Mouse (Mus musculus) MEL (cell line): ENCODE measurements around the gene Fat2. TPM values are rescaled to one million over a fixed set of nuclear protein-coding genes. Genes with fewer than 3 reads are reported as not detected.

Source experiments
- DNase-seq: peaks from one replicate; pipeline ENCODE4 v3.0.0; 2011; ENCODE audit warnings: low read depth, low spot score
- H3K27ac ChIP-seq: 2 replicates; pipeline ENCODE4 v1.5.1; 2012; ENCODE audit warnings: low read depth, mild to moderate bottlenecking, control low read depth, low read length, moderate library complexity; ENCODE audit not compliant: control insufficient read depth
- H3K27me3 ChIP-seq, 2 experiments: fragments of 150-350 bp in 1 of 2; sonication (generic) in 1 of 2; 2 replicates each; pipeline ENCODE4 v1.6.1; 2012; ENCODE audit warnings: low read length in 2 of 2, mild to moderate bottlenecking in 2 of 2, improper control_type of control experiment in 1 of 2, moderate library complexity in 1 of 2; ENCODE audit not compliant: insufficient read depth in 2 of 2, control insufficient read depth in 1 of 2
- H3K36me3 ChIP-seq, 2 experiments: 2 replicates each; pipeline ENCODE4 v1.6.1; 2012 to 2014; ENCODE audit warnings: low read length in 2 of 2, improper control_type of control experiment in 1 of 2, inconsistent platforms in 1 of 2, mild to moderate bottlenecking in 1 of 2; ENCODE audit not compliant: insufficient read depth in 2 of 2, control insufficient read depth in 1 of 2
- H3K4me1 ChIP-seq, 2 experiments: fragments of 150-350 bp in 1 of 2; sonication (generic) in 1 of 2; 2 replicates each; pipeline ENCODE4 v1.6.1; 2012; ENCODE audit warnings: low read length in 2 of 2, improper control_type of control experiment in 1 of 2, mild to moderate bottlenecking in 1 of 2; ENCODE audit not compliant: insufficient read depth in 2 of 2, control insufficient read depth in 1 of 2
- H3K4me3 ChIP-seq, 2 experiments: fragments of 150-350 bp in 1 of 2; sonication (generic) in 1 of 2; 2 replicates each; pipeline ENCODE4 v1.5.1; 2012; ENCODE audit warnings: low read depth in 2 of 2, low read length in 2 of 2, mild to moderate bottlenecking in 2 of 2, moderate library complexity in 2 of 2, control low read depth in 1 of 2, improper control_type of control experiment in 1 of 2; ENCODE audit not compliant: control insufficient read depth in 1 of 2, insufficient read depth in 1 of 2
- H3K79me2 ChIP-seq: 2 replicates; pipeline ENCODE4 v1.6.1; 2012; ENCODE audit warnings: mild to moderate bottlenecking, low read length, moderate library complexity; ENCODE audit not compliant: control insufficient read depth, poor library complexity, insufficient read depth
- H3K9ac ChIP-seq: 2 replicates; pipeline ENCODE4 v1.6.1; 2012; ENCODE audit warnings: low read depth, mild to moderate bottlenecking, control low read depth, low read length, moderate library complexity; ENCODE audit not compliant: control insufficient read depth, poor library complexity, severe bottlenecking
- H3K9me3 ChIP-seq: fragments of 150-350 bp; sonication (generic); replicated peaks from 2 replicates; pipeline ENCODE4 v1.6.1; 2012; ENCODE audit warnings: mild to moderate bottlenecking, low read length, improper control_type of control experiment, moderate library complexity; ENCODE audit not compliant: insufficient read depth
- CHD1 ChIP-seq: IDR thresholded peaks from 2 replicates; pipeline ENCODE4 v1.6.1; 2012; ENCODE audit warnings: low read depth, mild to moderate bottlenecking, inconsistent platforms, low read length, improper control_type of control experiment
- E2F4 ChIP-seq: IDR thresholded peaks from 2 replicates; pipeline ENCODE4 v1.6.1; 2011; ENCODE audit warnings: low read depth, low read length, improper control_type of control experiment, borderline replicate concordance
- ETS1 ChIP-seq: IDR thresholded peaks from 2 replicates; pipeline ENCODE4 v1.6.1; 2012; ENCODE audit warnings: low read depth, mild to moderate bottlenecking, inconsistent platforms, low read length, improper control_type of control experiment, moderate library complexity
- GABPA ChIP-seq: IDR thresholded peaks from 2 replicates; pipeline ENCODE4 v1.6.1; 2012; ENCODE audit warnings: low read depth, mild to moderate bottlenecking, inconsistent platforms, low read length, improper control_type of control experiment, moderate library complexity
- HCFC1 ChIP-seq: IDR thresholded peaks from 2 replicates; pipeline ENCODE4 v1.6.1; 2012; ENCODE audit warnings: low read depth, mild to moderate bottlenecking, inconsistent platforms, low read length, improper control_type of control experiment, moderate library complexity
- KAT2A ChIP-seq: conservative IDR thresholded peaks from 2 replicates; pipeline ENCODE4 v1.6.1; 2012; ENCODE audit warnings: low read depth, low read length, improper control_type of control experiment, inconsistent platforms
- MAFK ChIP-seq: IDR thresholded peaks from 2 replicates; pipeline ENCODE4 v1.6.1; 2011; ENCODE audit warnings: low read depth, mild to moderate bottlenecking, low read length, improper control_type of control experiment, borderline replicate concordance
- MYB ChIP-seq: IDR thresholded peaks from 2 replicates; pipeline ENCODE4 v1.6.1; 2011; ENCODE audit warnings: mild to moderate bottlenecking, low read depth, low read length, improper control_type of control experiment
- MYC ChIP-seq: IDR thresholded peaks from 2 replicates; pipeline ENCODE4 v1.6.1; 2011; ENCODE audit warnings: low read depth, mild to moderate bottlenecking, low read length, improper control_type of control experiment, moderate library complexity
- NELFE ChIP-seq: IDR thresholded peaks from 2 replicates; pipeline ENCODE4 v1.6.1; 2011; ENCODE audit warnings: low read depth, low read length, improper control_type of control experiment
- POLR2A ChIP-seq, 2 experiments: IDR thresholded peaks; 2 replicates each; pipeline ENCODE4 v1.6.1; 2011 to 2012; ENCODE audit warnings: low read length in 2 of 2, mild to moderate bottlenecking in 2 of 2, control low read depth in 1 of 2, improper control_type of control experiment in 1 of 2, low read depth in 1 of 2, moderate library complexity in 1 of 2; ENCODE audit not compliant: control insufficient read depth in 1 of 2, insufficient read depth in 1 of 2, poor library complexity in 1 of 2
- SIN3A ChIP-seq: IDR thresholded peaks from 2 replicates; pipeline ENCODE4 v1.6.1; 2012; ENCODE audit warnings: low read length, improper control_type of control experiment, inconsistent platforms
- SMC3 ChIP-seq: IDR thresholded peaks from 2 replicates; pipeline ENCODE4 v1.6.1; 2011; ENCODE audit warnings: low read depth, low read length, improper control_type of control experiment
- TCF12 ChIP-seq: IDR thresholded peaks from 2 replicates; pipeline ENCODE4 v1.6.1; 2014; ENCODE audit warnings: low read depth, mild to moderate bottlenecking, inconsistent platforms, low read length, improper control_type of control experiment, moderate library complexity
- USF1 ChIP-seq: IDR thresholded peaks from 2 replicates; pipeline ENCODE4 v1.6.1; 2014; ENCODE audit warnings: low read depth, mild to moderate bottlenecking, inconsistent platforms, low read length, improper control_type of control experiment, moderate library complexity
- USF2 ChIP-seq, 2 experiments: IDR thresholded peaks; 2 replicates each; pipeline ENCODE4 v1.6.1; 2011 to 2012; ENCODE audit warnings: improper control_type of control experiment in 2 of 2, low read length in 2 of 2, borderline replicate concordance in 1 of 2, inconsistent platforms in 1 of 2, low read depth in 1 of 2, mild to moderate bottlenecking in 1 of 2; ENCODE audit not compliant: insufficient read depth in 1 of 2
- ZC3H11A ChIP-seq: IDR thresholded peaks from 2 replicates; pipeline ENCODE4 v1.6.1; 2012; ENCODE audit warnings: low read depth, mild to moderate bottlenecking, inconsistent platforms, low read length, improper control_type of control experiment
- ZNF384 ChIP-seq: IDR thresholded peaks from 2 replicates; pipeline ENCODE4 v1.6.1; 2012; ENCODE audit warnings: low read depth, mild to moderate bottlenecking, inconsistent platforms, low read length, improper control_type of control experiment
- polyA plus RNA-seq, 2 experiments: library from polyadenylated mRNA; stranded (reverse) in 1 of 2; unstranded in 1 of 2; fragments of >175 nt in 1 of 2; fragments of >200 nt in 1 of 2; gene quantifications; 2 replicates each; pipeline versions ENCODE4 v1.2.1 to v1.2.4; 2012; ENCODE audit warnings: low replicate concordance in 2 of 2, low read depth in 1 of 2; ENCODE audit not compliant: insufficient read length in 2 of 2, insufficient read depth in 1 of 2, missing spikeins in 1 of 2
- total RNA-seq: library from RNA; depleted of rRNA; stranded (reverse); fragments of 300-350 nt; gene quantifications from 2 replicates; pipeline ENCODE4 v1.2.3, GENCODE M21; 2012

The Fat2 gene
- total and polyA plus RNA-seq, 3 experiments: under 0.01 to 0.01 TPM; not detected in 1

DNA sequence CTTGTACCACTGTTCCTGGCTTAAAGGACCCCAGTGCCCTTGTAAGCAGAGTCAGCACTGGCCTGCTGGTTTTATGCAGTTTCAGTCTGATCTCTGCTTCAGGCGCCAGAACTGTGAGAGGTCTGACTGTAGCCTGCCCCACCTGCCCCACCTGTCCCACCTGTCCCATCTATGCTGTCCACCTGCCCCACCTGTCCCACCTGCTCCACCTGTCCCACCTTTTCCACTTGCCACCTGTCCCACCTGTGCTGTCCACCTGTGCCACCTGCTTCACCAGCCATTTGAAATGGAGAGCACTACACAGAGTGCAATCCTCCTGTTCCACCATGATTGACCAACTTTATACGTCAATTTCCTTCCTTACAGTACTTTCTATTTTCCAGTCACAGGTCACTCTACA, 72.0 kb downstream of the Fat2 start:
- no peaks in the 10 kb centered on the region for H3K4me1 ChIP-seq
- no peaks in the 10 kb centered on the region for H3K79me2 ChIP-seq
- DNase-seq: no peak
- no peaks in the 10 kb centered on the region for H3K36me3 ChIP-seq
- no peak overlapping the region for H3K9ac ChIP-seq
- H3K4me3 ChIP-seq: no peak overlapping the region
- peaks cover 14 to 17% of the 10 kb centered on the region in 2 experiments for H3K27me3 ChIP-seq
- no peak overlapping the region for H3K27ac ChIP-seq
- no peak for TF ChIP-seq E2F4
- no peak for TF ChIP-seq ZNF384
- TF ChIP-seq USF1: no peak
- TF ChIP-seq POLR2A (IDR thresholded peaks at IDR 0.05; ENCODE audit: control insufficient read depth in 1 of 2, insufficient read depth in 1 of 2, low read depth in 1 of 2, low read length in 2 of 2, poor library complexity in 1 of 2): no peak
- TF ChIP-seq USF2 (IDR thresholded peaks at IDR 0.05; ENCODE audit: borderline replicate concordance in 1 of 2, insufficient read depth in 1 of 2, low read depth in 1 of 2, low read length in 2 of 2): no peak
- no peak for TF ChIP-seq NELFE
- H3K9me3 ChIP-seq: no peaks in the 10 kb centered on the region

DNA sequence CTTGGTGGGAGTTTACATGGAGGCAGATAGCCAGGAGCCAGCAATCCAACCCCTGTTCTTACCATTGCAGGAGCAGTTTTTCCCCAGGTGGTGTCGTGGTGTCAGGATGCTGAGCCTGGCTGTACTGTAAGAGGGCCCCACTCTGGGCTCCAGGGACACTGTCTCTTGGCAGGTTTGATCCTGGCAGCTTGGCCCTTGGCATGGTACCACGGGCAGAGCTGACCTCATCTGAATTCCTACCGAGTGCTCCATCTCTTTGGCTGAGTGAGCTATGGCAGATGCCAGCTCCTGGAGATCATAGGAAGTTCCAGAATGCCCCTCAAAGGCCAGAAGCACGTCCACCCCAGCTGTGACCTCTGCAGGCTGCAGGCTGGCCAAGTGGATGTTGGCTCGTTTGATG, 74.4 kb downstream of the Fat2 start:
- Histone ChIP-seq H3K27ac (no peak overlapping the region), H3K9me3 (no peaks in the 10 kb centered on the region), H3K36me3 (no peaks in the 10 kb centered on the region), H3K27me3 (peaks cover 17 to 18% of the 10 kb centered on the region in 2 experiments), H3K4me3 (no peak overlapping the region), H3K79me2 (no peaks in the 10 kb centered on the region), H3K4me1 (no peaks in the 10 kb centered on the region), H3K9ac (no peak overlapping the region)
- no peak for DNase-seq
- no peak for TF ChIP-seq USF2 (IDR thresholded peaks at IDR 0.05; ENCODE audit: borderline replicate concordance in 1 of 2, insufficient read depth in 1 of 2, low read depth in 1 of 2, low read length in 2 of 2)

DNA sequence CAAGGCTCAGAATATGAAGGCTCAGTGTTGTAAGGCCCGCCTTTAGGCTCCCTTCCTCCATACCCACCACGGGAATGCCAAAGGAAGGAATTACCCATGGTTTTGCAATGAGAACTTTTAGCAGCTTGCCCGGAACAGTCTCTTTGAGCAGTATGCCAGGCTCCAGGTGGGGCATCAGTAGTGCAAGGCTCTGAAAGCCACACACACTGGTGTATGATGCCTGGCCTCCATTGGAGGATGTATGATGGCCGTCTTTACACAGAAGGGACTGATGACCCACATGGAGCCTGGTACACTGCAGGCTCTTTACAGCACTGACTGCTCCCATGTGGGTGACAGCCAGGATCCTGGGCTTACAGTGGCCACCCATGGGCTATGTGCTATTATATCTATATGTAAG, 75.3 kb downstream of the Fat2 start:
- Histone ChIP-seq H3K27me3 (peaks cover 17 to 18% of the 10 kb centered on the region in 2 experiments), H3K9ac (no peak overlapping the region), H3K9me3 (no peaks in the 10 kb centered on the region), H3K27ac (no peak overlapping the region), H3K36me3 (no peaks in the 10 kb centered on the region), H3K4me1 (no peaks in the 10 kb centered on the region), H3K79me2 (no peaks in the 10 kb centered on the region), H3K4me3 (no peak overlapping the region)
- DNase-seq: no peak
- TF ChIP-seq TCF12: no peak
- no peak for TF ChIP-seq KAT2A
- no peak for TF ChIP-seq MAFK
- no peak for TF ChIP-seq E2F4
- TF ChIP-seq GABPA: no peak
- no peak for TF ChIP-seq MYB
- TF ChIP-seq USF1: no peak
- no peak for TF ChIP-seq HCFC1
- no peak for TF ChIP-seq MYC
- no peak for TF ChIP-seq ETS1
- no peak for TF ChIP-seq CHD1
- no peak for TF ChIP-seq SIN3A
- TF ChIP-seq SMC3: no peak
- TF ChIP-seq ZC3H11A: no peak
